Mouse (Mus musculus): Measurements from ENCODE around the gene Slc10a1. TPM values are rescaled to one million over a fixed set of nuclear protein-coding genes. Genes with fewer than 3 reads are reported as not detected.

Gene Slc10a1
- polyA plus RNA-seq, 1 experiment from 2014 or later, result 39.5 TPM

- Histone ChIP-seq H3K36me3 (ENCODE audit: control insufficient read depth, insufficient read depth) (no peaks in the 10 kb centered on the region), H3K4me2 (ENCODE audit: low read depth, low read length) (0 out of 2 replicates have a peak overlapping the region, but pooled peaks have one; percentile 2)
- ATAC-seq (ENCODE audit: low read depth), result no peak
Measured at GRCm38 (mm10) chr12:80939165-80939564, 29.3 kb downstream of the Slc10a1 start.

GRCm38 (mm10) chr12:80938642-80939041 is 29.9 kb downstream of the Slc10a1 start:
- 0 out of 2 replicates have a peak overlapping the region, but pooled peaks have one; percentile 2 for H3K4me2 ChIP-seq (ENCODE audit: low read depth, low read length)
- no peaks in the 10 kb centered on the region for H3K9me3 ChIP-seq (replicated peaks; ENCODE audit: control insufficient read depth, low read length)
- H3K4me3 ChIP-seq (ENCODE audit: low read depth, low read length), result no peak overlapping the region
- no peak for ATAC-seq (ENCODE audit: low read depth)
- no peak overlapping the region for H3K9ac ChIP-seq (ENCODE audit: low read depth, low read length)
- H3K36me3 ChIP-seq (ENCODE audit: control insufficient read depth, insufficient read depth), result no peaks in the 10 kb centered on the region
- WGBS (ENCODE audit: insufficient replicate concordance), result 26% methylated on average over 5 of the region's 5 CpGs
- H3K27ac ChIP-seq (ENCODE audit: low read length), result peak overlapping the region; percentile 80
- H3K27me3 ChIP-seq (ENCODE audit: control insufficient read depth, insufficient read depth, low read depth, low read length), result no peaks in the 10 kb centered on the region
- H3K4me1 ChIP-seq (ENCODE audit: control insufficient read depth, low read depth, low read length), result peaks cover 40% of the 10 kb centered on the region

More at GRCm38 (mm10) chr12:80939165-80939564, 29.3 kb downstream of the Slc10a1 start:
- Histone ChIP-seq H3K4me3 (ENCODE audit: low read depth, low read length) (no peak overlapping the region), H3K9ac (ENCODE audit: low read depth, low read length) (peak overlapping the region; percentile 44), H3K4me1 (ENCODE audit: control insufficient read depth, low read depth, low read length) (peaks cover 46% of the 10 kb centered on the region), H3K27ac (ENCODE audit: low read length) (peak overlapping the region; percentile 80), H3K9me3 (replicated peaks; ENCODE audit: control insufficient read depth, low read length) (no peaks in the 10 kb centered on the region), H3K27me3 (ENCODE audit: control insufficient read depth, insufficient read depth, low read depth, low read length) (no peaks in the 10 kb centered on the region)
- WGBS (ENCODE audit: insufficient replicate concordance), result 58% methylated on average over 4 of the region's 4 CpGs

- 63% methylated on average over 9 of the region's 9 CpGs for WGBS (ENCODE audit: insufficient replicate concordance)
- Histone ChIP-seq H3K4me2 (ENCODE audit: low read depth, low read length) (no peak overlapping the region), H3K4me1 (ENCODE audit: control insufficient read depth, low read depth, low read length) (peaks cover 33% of the 10 kb centered on the region), H3K9me3 (replicated peaks; ENCODE audit: control insufficient read depth, low read length) (no peaks in the 10 kb centered on the region), H3K27ac (ENCODE audit: low read length) (no peak overlapping the region), H3K27me3 (ENCODE audit: control insufficient read depth, insufficient read depth, low read depth, low read length) (no peaks in the 10 kb centered on the region), H3K36me3 (ENCODE audit: control insufficient read depth, insufficient read depth) (no peaks in the 10 kb centered on the region), H3K9ac (ENCODE audit: low read depth, low read length) (no peak overlapping the region), H3K4me3 (ENCODE audit: low read depth, low read length) (no peak overlapping the region)
- no peak for ATAC-seq (ENCODE audit: low read depth)
Measured at GRCm38 (mm10) chr12:80937331-80938029, 31.0 kb downstream of the Slc10a1 start.

GRCm38 (mm10) chr12:80936751-80937150 is 31.8 kb downstream of the Slc10a1 start:
- no peak for ATAC-seq (ENCODE audit: low read depth)
- WGBS (ENCODE audit: insufficient replicate concordance), result 73% methylated on average over 2 of the region's 2 CpGs
- Histone ChIP-seq H3K4me1 (ENCODE audit: control insufficient read depth, low read depth, low read length) (peaks cover 27% of the 10 kb centered on the region), H3K27me3 (ENCODE audit: control insufficient read depth, insufficient read depth, low read depth, low read length) (no peaks in the 10 kb centered on the region), H3K4me3 (ENCODE audit: low read depth, low read length) (no peak overlapping the region), H3K9ac (ENCODE audit: low read depth, low read length) (no peak overlapping the region), H3K27ac (ENCODE audit: low read length) (no peak overlapping the region), H3K4me2 (ENCODE audit: low read depth, low read length) (no peak overlapping the region), H3K9me3 (replicated peaks; ENCODE audit: control insufficient read depth, low read length) (no peaks in the 10 kb centered on the region), H3K36me3 (ENCODE audit: control insufficient read depth, insufficient read depth) (no peaks in the 10 kb centered on the region)

GRCm38 (mm10) chr12:80932865-80933264 is 35.6 kb downstream of the Slc10a1 start:
- no peak overlapping the region for H3K9ac ChIP-seq (ENCODE audit: low read depth, low read length)
- no peak for ATAC-seq (ENCODE audit: low read depth)
- WGBS (ENCODE audit: insufficient replicate concordance), result 78% methylated on average over 1 of the region's 1 CpGs
- no peaks in the 10 kb centered on the region for H3K27me3 ChIP-seq (ENCODE audit: control insufficient read depth, insufficient read depth, low read depth, low read length)
- H3K4me1 ChIP-seq (ENCODE audit: control insufficient read depth, low read depth, low read length), result peaks cover 23% of the 10 kb centered on the region
- no peaks in the 10 kb centered on the region for H3K36me3 ChIP-seq (ENCODE audit: control insufficient read depth, insufficient read depth)
- no peak overlapping the region for H3K27ac ChIP-seq (ENCODE audit: low read length)
- no peak overlapping the region for H3K4me3 ChIP-seq (ENCODE audit: low read depth, low read length)
- no peaks in the 10 kb centered on the region for H3K9me3 ChIP-seq (replicated peaks; ENCODE audit: control insufficient read depth, low read length)
- H3K4me2 ChIP-seq (ENCODE audit: low read depth, low read length), result no peak overlapping the region

GRCm38 (mm10) chr12:80931402-80932140 is 36.9 kb downstream of the Slc10a1 start:
- ATAC-seq (ENCODE audit: low read depth), result peak; percentile 42
- H3K9me3 ChIP-seq (replicated peaks; ENCODE audit: control insufficient read depth, low read length), result no peaks in the 10 kb centered on the region
- no peaks in the 10 kb centered on the region for H3K27me3 ChIP-seq (ENCODE audit: control insufficient read depth, insufficient read depth, low read depth, low read length)
- no peaks in the 10 kb centered on the region for H3K36me3 ChIP-seq (ENCODE audit: control insufficient read depth, insufficient read depth)
- 54% methylated on average over 3 of the region's 3 CpGs for WGBS (ENCODE audit: insufficient replicate concordance)
- H3K27ac ChIP-seq (ENCODE audit: low read length), result peak overlapping the region; percentile 17; the same call in 1 of the 2 replicates
- H3K9ac ChIP-seq (ENCODE audit: low read depth, low read length), result no peak overlapping the region
- peaks cover 31% of the 10 kb centered on the region for H3K4me1 ChIP-seq (ENCODE audit: control insufficient read depth, low read depth, low read length)
- H3K4me3 ChIP-seq (ENCODE audit: low read depth, low read length), result no peak overlapping the region
- no peak overlapping the region for H3K4me2 ChIP-seq (ENCODE audit: low read depth, low read length)

- 24% methylated on average over 7 of the region's 7 CpGs for WGBS (ENCODE audit: insufficient replicate concordance)
- H3K4me1 ChIP-seq (ENCODE audit: control insufficient read depth, low read depth, low read length), result peaks cover 40% of the 10 kb centered on the region
- peak; percentile 93 for ATAC-seq (ENCODE audit: low read depth)
- no peaks in the 10 kb centered on the region for H3K27me3 ChIP-seq (ENCODE audit: control insufficient read depth, insufficient read depth, low read depth, low read length)
- H3K36me3 ChIP-seq (ENCODE audit: control insufficient read depth, insufficient read depth), result no peaks in the 10 kb centered on the region
- H3K9ac ChIP-seq (ENCODE audit: low read depth, low read length), result no peak overlapping the region
- peak overlapping the region; percentile 68 for H3K27ac ChIP-seq (ENCODE audit: low read length)
- no peak overlapping the region for H3K4me3 ChIP-seq (ENCODE audit: low read depth, low read length)
- peak overlapping the region; percentile 17; the same call in 1 of the 2 replicates for H3K4me2 ChIP-seq (ENCODE audit: low read depth, low read length)
- no peaks in the 10 kb centered on the region for H3K9me3 ChIP-seq (replicated peaks; ENCODE audit: control insufficient read depth, low read length)
Measured at GRCm38 (mm10) chr12:80930141-80930540, 38.4 kb downstream of the Slc10a1 start.

GRCm38 (mm10) chr12:80928881-80929280 is 39.6 kb downstream of the Slc10a1 start:
- H3K4me1 ChIP-seq (ENCODE audit: control insufficient read depth, low read depth, low read length), result peaks cover 41% of the 10 kb centered on the region
- no peak overlapping the region for H3K4me2 ChIP-seq (ENCODE audit: low read depth, low read length)
- no peaks in the 10 kb centered on the region for H3K27me3 ChIP-seq (ENCODE audit: control insufficient read depth, insufficient read depth, low read depth, low read length)
- H3K9ac ChIP-seq (ENCODE audit: low read depth, low read length), result no peak overlapping the region; the same call in 1 of the 2 replicates
- no peaks in the 10 kb centered on the region for H3K9me3 ChIP-seq (replicated peaks; ENCODE audit: control insufficient read depth, low read length)
- no peak overlapping the region for H3K4me3 ChIP-seq (ENCODE audit: low read depth, low read length)
- no peaks in the 10 kb centered on the region for H3K36me3 ChIP-seq (ENCODE audit: control insufficient read depth, insufficient read depth)
- 0 out of 2 replicates have a peak, but pooled peaks have one; percentile 25 for ATAC-seq (ENCODE audit: low read depth)
- WGBS (ENCODE audit: insufficient replicate concordance), result 66% methylated on average over 3 of the region's 3 CpGs
- H3K27ac ChIP-seq (ENCODE audit: low read length), result peak overlapping the region; percentile 73

- Histone ChIP-seq H3K4me3 (ENCODE audit: low read depth, low read length) (no peak overlapping the region), H3K36me3 (ENCODE audit: control insufficient read depth, insufficient read depth) (no peaks in the 10 kb centered on the region), H3K9ac (ENCODE audit: low read depth, low read length) (no peak overlapping the region), H3K27me3 (ENCODE audit: control insufficient read depth, insufficient read depth, low read depth, low read length) (peaks cover 5% of the 10 kb centered on the region; the same call in 1 of the 2 replicates), H3K4me2 (ENCODE audit: low read depth, low read length) (no peak overlapping the region), H3K4me1 (ENCODE audit: control insufficient read depth, low read depth, low read length) (peaks cover 45% of the 10 kb centered on the region), H3K9me3 (replicated peaks; ENCODE audit: control insufficient read depth, low read length) (no peaks in the 10 kb centered on the region), H3K27ac (ENCODE audit: low read length) (no peak overlapping the region)
- WGBS (ENCODE audit: insufficient replicate concordance), result 45% methylated on average over 1 of the region's 1 CpGs
- no peak for ATAC-seq (ENCODE audit: low read depth)
Measured at GRCm38 (mm10) chr12:80927518-80927917, 41.0 kb downstream of the Slc10a1 start.

Data from liver, embryonic 16.5 days (tissue).